Mouse (Mus musculus) thymus, postnatal 0 days (tissue): ENCODE data around the gene Ppp2r3a. TPM values are rescaled to one million over a fixed set of nuclear protein-coding genes. Genes with fewer than 3 reads are reported as not detected.
A peak's percentile ranks its signal among the peaks of the same experiment; 100 is the strongest.

Experiments used
- DNase-seq: peaks from one replicate; pipeline ENCODE4 v3.0.0-alpha.2; 2015; ENCODE audit warnings: low spot score
- polyA plus RNA-seq: library from polyadenylated mRNA; unstranded; fragments of >200 nt; fragmentation: Nextera tagmentation; extraction: Ambion mirVana; gene quantifications from 2 replicates; pipeline ENCODE4 v1.2.1, GENCODE M21; 2015

Ppp2r3a gene
- polyA plus RNA-seq, 1 experiment from 2014 or later = 2.3 TPM

GRCm38 (mm10) chr9:101252541-101252940 is 946 bp upstream of the Ppp2r3a start:
- DNase-seq = no peak

- DNase-seq = peak; percentile 21
Measured at GRCm38 (mm10) chr9:101250981-101251643, 483 bp downstream of the Ppp2r3a start.

- no peak for DNase-seq
Measured at GRCm38 (mm10) chr9:101250486-101250885, 1.1 kb downstream of the Ppp2r3a start.

GRCm38 (mm10) chr9:101249626-101250025 is 2.0 kb downstream of the Ppp2r3a start:
- peak; percentile 44 for DNase-seq

GRCm38 (mm10) chr9:101247541-101247940 is 4.1 kb downstream of the Ppp2r3a start:
- DNase-seq = no peak

GRCm38 (mm10) chr9:101245493-101245892 is 6.1 kb downstream of the Ppp2r3a start:
- no peak for DNase-seq

- no peak for DNase-seq
Measured at GRCm38 (mm10) chr9:101243711-101244110, 7.9 kb downstream of the Ppp2r3a start.

- DNase-seq = no peak
Measured at GRCm38 (mm10) chr9:101240161-101240560, 11.4 kb downstream of the Ppp2r3a start.

GRCm38 (mm10) chr9:101235786-101236185 is 15.8 kb downstream of the Ppp2r3a start:
- no peak for DNase-seq

GRCm38 (mm10) chr9:101232034-101232433 is 19.6 kb downstream of the Ppp2r3a start:
- no peak for DNase-seq

GRCm38 (mm10) chr9:101230028-101230427 is 21.6 kb downstream of the Ppp2r3a start:
- DNase-seq = no peak

- DNase-seq = no peak
Measured at GRCm38 (mm10) chr9:101228892-101229291, 22.7 kb downstream of the Ppp2r3a start.

- DNase-seq = no peak
Measured at GRCm38 (mm10) chr9:101207984-101208383, 43.6 kb downstream of the Ppp2r3a start.

- DNase-seq = no peak
Measured at GRCm38 (mm10) chr9:101206516-101206915, 45.1 kb downstream of the Ppp2r3a start.

GRCm38 (mm10) chr9:101205216-101205615 is 46.4 kb downstream of the Ppp2r3a start:
- no peak for DNase-seq

- DNase-seq = no peak
Measured at GRCm38 (mm10) chr9:101204059-101204458, 47.5 kb downstream of the Ppp2r3a start.

GRCm38 (mm10) chr9:101200627-101201026 is 51.0 kb downstream of the Ppp2r3a start:
- DNase-seq = no peak

GRCm38 (mm10) chr9:101198804-101199203 is 52.8 kb downstream of the Ppp2r3a start:
- DNase-seq = no peak

- no peak for DNase-seq
Measured at GRCm38 (mm10) chr9:101198261-101198660, 53.3 kb downstream of the Ppp2r3a start.

GRCm38 (mm10) chr9:101181962-101182701 is 69.5 kb downstream of the Ppp2r3a start:
- DNase-seq = peak; percentile 64

GRCm38 (mm10) chr9:101181291-101181690 is 70.3 kb downstream of the Ppp2r3a start:
- DNase-seq = no peak

- no peak for DNase-seq
Measured at GRCm38 (mm10) chr9:101180234-101180633, 71.4 kb downstream of the Ppp2r3a start.

GRCm38 (mm10) chr9:101160627-101161026 is 91.0 kb downstream of the Ppp2r3a start:
- DNase-seq = no peak
